ENCODE assay signal across 8 mouse cellular contexts in genomic region chr5:148909057-148909395, GRCm38 (mm10). TPM values are rescaled to one million over a fixed set of nuclear protein-coding genes. Genes with fewer than 3 reads are reported as not detected.
DNase-seq lines count a peak whose midpoint lies in the region; ATAC-seq and TF ChIP-seq lines count a peak whose summit lies in the region.

No protein-coding gene starts in this region.

- H3K36me3 ChIP-seq in intestine, postnatal 0 days (ENCODE audit: control insufficient read depth, insufficient read depth), result no peaks in the 10 kb centered on the region; the same call in 1 of the 2 replicates
- H3K36me3 ChIP-seq in neural tube, embryonic 14.5 days (ENCODE audit: control insufficient read depth, insufficient read depth, low read length), result peaks cover 3% of the 10 kb centered on the region; the same call in 1 of the 2 replicates

- H3K27ac ChIP-seq in intestine, postnatal 0 days (ENCODE audit: low read depth, low read length), result no peak overlapping the region
- peak overlapping the region; percentile 60; the same call in 1 of the 2 replicates for H3K27ac ChIP-seq in neural tube, embryonic 14.5 days (ENCODE audit: low read depth, low read length)

- no peak for ATAC-seq in intestine, postnatal 0 days
- ATAC-seq in neural tube, embryonic 14.5 days (ENCODE audit: low read depth), result no peak; the same call in none of the 2 replicates

- H3K4me3 ChIP-seq in intestine, postnatal 0 days (ENCODE audit: low read depth, low read length), result no peak overlapping the region
- no peak overlapping the region for H3K4me3 ChIP-seq in neural tube, embryonic 14.5 days (ENCODE audit: low read depth, low read length)

- DNase-seq in cerebellum, adult 9-11 months, result peak; percentile 28
- DNase-seq in cerebellum, postnatal 36 days, result no peak
- peak; percentile 28 for DNase-seq in right cerebral cortex, adult 18-20 months
- no peak for DNase-seq in right cerebral cortex, adult 2 months (ENCODE audit: low spot score in 2 of 2)
- DNase-seq in adrenal gland, adult 2 months, result no peak
- no peak for DNase-seq in adrenal gland, postnatal 36 days

- no peak overlapping the region for H3K4me2 ChIP-seq in intestine, postnatal 0 days (replicated peaks; ENCODE audit: low read depth)
- 0 out of 2 replicates have a peak overlapping the region, but pooled peaks have one; percentile 12 for H3K4me2 ChIP-seq in neural tube, embryonic 14.5 days (ENCODE audit: low read depth, low read length)

- H3K4me1 ChIP-seq in intestine, postnatal 0 days (replicated peaks; ENCODE audit: control insufficient read depth, insufficient read depth, low read length), result no peaks in the 10 kb centered on the region
- peaks cover 14% of the 10 kb centered on the region; the same call in 1 of the 2 replicates for H3K4me1 ChIP-seq in neural tube, embryonic 14.5 days (ENCODE audit: control insufficient read depth, insufficient read depth, low read length)

- 45% methylated on average over 7 of the region's 7 CpGs for WGBS in intestine, postnatal 0 days
- 14% methylated on average over 7 of the region's 7 CpGs for WGBS in neural tube, embryonic 14.5 days

- no peaks in the 10 kb centered on the region for H3K27me3 ChIP-seq in intestine, postnatal 0 days (replicated peaks; ENCODE audit: control insufficient read depth, insufficient read depth, low read length)
- no peaks in the 10 kb centered on the region for H3K27me3 ChIP-seq in neural tube, embryonic 14.5 days (ENCODE audit: control insufficient read depth, insufficient read depth, low read length)

- no peaks in the 10 kb centered on the region for H3K9me3 ChIP-seq in intestine, postnatal 0 days (ENCODE audit: control insufficient read depth)
- no peaks in the 10 kb centered on the region for H3K9me3 ChIP-seq in neural tube, embryonic 14.5 days (ENCODE audit: control insufficient read depth, low read length)

- H3K9ac ChIP-seq in intestine, postnatal 0 days (ENCODE audit: low read depth, low read length), result no peak overlapping the region
- H3K9ac ChIP-seq in neural tube, embryonic 14.5 days (replicated peaks; ENCODE audit: low read depth, low read length), result 0 out of 2 replicates have a peak overlapping the region, but pooled peaks have one; percentile 4

- peak; percentile 35 for TF ChIP-seq CTCF in intestine, postnatal 0 days (IDR thresholded peaks at IDR 0.05; ENCODE audit: low read depth)

RNA-seq across cellular contexts. Expression of gene Katnal1, which starts 20.1 kb away (rescaled TPM):
- polyA plus RNA-seq in intestine, postnatal 0 days (2015; fragmentation: Nextera tagmentation; extraction: Ambion mirVana), result 2.7 and 2.9 TPM in 2 replicates
- polyA plus RNA-seq in neural tube, embryonic 14.5 days (2014; fragmentation: Nextera tagmentation; extraction: Ambion mirVana), result 42.3 and 44.5 TPM in 2 replicates
- 10 to 100 TPM in 1 of 2 experiments, 1 to 10 TPM in 1; 6.5 to 10.1 TPM for total RNA-seq in adrenal gland, adult 2 months (2021)
- polyA plus RNA-seq in adrenal gland, adult 2 months (2012; rRNA removed), result 3.2 and 3.8 TPM in 2 replicates
- 1 to 10 TPM; 6.5 to 9.7 TPM for total RNA-seq in adrenal gland, postnatal 36 days (2021)

Comparison
In these comparisons a context has a peak if more than half of its experiments do, and no peak if none do; other contexts are left out.
1. DNase-seq: peak in cerebellum, adult 9-11 months (single experiment) and right cerebral cortex, adult 18-20 months (single experiment); none in cerebellum, postnatal 36 days (0 of 2), right cerebral cortex, adult 2 months (0 of 2), adrenal gland, adult 2 months (single experiment) and adrenal gland, postnatal 36 days (0 of 2).